Mouse (Mus musculus) cerebellum, postnatal 4 days (tissue): Measurements from ENCODE around the gene Chd2.

Experiments used
- DNase-seq, 2 experiments: peaks; one replicate each; pipeline ENCODE4 v3.0.0; 2022; ENCODE audit warnings: low spot score in 2 of 2, mixed read lengths in 1 of 2

Gene Chd2

DNA sequence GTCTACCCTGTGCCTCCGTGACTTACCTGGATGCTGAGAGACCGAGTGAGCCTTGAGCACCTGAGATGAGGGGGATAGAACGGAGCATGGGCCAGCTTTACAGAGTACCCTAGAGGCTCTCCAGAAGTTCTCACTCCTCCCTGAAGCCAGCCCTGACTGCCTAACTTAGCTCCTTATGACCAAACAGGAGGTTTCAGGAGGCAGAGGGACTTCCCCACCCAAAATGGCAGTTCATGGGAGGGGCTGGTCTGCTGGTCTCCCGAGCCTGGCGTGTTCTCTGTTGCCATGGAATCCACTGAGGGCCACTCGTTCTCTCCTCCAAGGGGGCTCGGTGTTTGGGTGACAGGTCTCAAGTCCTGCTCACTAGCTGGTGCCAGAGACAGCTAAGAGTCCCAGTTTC is 130.1 kb downstream of the Chd2 start:
- DNase-seq, result no peak

DNA sequence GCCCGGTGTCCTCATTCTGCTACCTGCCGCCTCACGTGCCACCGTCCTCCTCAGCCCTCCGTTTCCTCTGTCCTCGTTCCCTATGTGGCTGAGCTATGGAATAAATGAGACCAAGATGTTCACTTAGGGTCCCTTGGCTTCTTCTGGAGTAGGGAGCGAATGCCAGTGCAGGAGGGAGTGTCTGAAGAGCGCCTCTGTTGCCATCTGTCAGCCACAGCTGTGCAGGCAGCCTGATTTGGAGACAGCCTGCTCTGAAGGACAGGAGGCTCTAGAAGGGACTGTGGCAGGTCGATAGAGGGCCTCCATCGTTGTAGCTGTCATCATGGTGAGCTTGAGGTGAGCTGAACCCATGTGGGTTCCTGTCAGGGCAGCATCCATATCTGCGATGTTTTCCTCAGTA is 136.1 kb downstream of the Chd2 start:
- DNase-seq, result no peak

DNA sequence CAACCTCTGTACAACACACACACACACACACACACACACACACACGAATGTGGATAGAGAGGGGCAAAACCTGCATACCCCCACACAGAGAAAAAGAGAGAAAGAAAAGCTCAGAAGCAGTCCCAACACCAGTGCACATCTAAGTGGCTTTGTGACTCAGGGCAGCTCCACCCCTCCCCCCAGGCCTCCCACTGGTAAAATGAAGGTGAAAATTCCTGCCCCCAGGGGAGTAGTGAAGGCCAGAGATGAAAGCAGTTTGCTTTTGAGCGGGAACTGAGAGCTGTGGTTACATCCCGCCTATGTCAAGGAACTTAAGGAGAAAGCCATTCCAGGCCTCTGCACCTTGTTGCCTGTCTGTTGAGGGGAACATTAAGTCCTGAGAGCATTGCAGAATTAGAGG is 138.1 kb downstream of the Chd2 start:
- no peak for DNase-seq

DNA sequence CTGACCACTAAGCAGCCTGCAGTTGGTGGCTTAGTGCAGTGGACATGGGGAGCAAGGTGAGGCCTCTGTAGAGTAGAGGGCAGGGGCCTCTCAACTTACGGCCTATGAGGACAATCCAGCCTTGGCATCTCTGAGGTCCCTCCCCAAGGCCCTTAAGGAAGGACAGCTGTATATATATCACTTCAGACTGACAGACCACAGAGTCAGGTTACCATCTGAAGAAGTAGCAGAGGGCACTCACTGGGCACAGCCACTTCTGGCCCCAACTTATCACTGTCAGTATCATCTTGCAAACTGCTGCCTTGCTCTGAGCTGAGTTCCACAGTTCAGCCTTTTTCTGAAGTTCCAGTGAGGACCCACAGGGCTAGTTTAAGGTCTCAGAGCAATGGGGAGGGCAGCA is 139.0 kb downstream of the Chd2 start:
- DNase-seq, result no peak

DNA sequence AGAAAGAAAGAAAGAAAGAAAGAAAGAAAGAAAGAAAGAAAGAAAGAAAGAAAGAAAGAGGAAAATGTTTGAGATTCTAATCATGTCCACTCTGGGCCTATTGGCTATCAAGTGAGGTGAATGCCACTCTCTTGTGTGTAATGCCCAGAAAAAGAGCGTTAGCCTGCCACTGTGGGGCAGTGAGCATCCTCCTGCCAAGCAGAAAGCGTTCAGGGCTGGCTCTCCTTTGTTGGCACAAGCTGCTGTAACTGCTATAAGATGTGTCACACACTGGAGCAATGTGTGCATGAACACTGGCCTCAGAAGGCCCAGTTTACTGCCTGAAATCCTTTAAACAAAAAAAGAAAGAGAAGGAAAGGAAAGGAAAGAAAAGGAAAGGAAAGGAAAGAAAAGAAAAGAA is 139.5 kb downstream of the Chd2 start:
- DNase-seq, result no peak

DNA sequence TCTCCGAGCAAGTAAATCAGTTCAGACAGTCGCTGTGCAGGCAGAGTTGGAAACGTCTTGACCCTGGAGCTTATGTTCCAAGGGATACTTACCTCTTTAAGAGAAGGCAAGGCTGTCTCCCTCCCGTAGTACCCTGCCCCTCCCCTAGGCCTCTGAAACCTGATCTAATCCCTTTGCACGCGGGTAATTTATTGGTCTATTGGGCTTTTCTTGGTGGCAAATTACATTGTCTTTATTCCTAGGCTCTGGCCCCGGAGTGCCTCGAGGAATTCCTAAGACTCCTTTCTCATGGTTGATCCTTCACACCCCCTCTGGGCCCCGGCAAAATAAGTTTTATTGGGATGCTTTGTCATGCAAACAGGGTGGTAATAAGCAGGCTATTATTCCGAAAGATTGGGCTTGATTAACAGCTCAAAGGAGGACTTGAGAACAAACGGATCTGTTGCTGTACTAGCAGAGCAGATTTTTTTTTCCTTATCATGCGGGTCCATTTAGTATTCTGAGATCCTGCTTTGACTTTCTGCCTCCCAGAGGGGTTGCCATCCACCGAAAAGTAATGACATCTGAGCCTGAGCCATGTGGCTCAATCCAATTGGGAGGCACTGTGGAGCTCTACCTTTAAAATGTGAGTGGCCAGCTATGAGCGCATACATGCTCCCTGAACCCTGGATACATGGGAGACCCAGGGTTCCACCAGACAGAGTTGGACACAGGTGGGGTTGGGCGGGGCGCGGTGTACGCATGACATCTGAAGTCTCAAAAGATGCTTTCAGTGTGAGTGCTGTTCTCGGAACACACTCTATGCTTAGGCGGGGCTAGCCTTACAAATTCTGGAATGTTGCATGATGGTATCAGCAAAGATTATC is 141.3 kb downstream of the Chd2 start:
- DNase-seq, result no peak

DNA sequence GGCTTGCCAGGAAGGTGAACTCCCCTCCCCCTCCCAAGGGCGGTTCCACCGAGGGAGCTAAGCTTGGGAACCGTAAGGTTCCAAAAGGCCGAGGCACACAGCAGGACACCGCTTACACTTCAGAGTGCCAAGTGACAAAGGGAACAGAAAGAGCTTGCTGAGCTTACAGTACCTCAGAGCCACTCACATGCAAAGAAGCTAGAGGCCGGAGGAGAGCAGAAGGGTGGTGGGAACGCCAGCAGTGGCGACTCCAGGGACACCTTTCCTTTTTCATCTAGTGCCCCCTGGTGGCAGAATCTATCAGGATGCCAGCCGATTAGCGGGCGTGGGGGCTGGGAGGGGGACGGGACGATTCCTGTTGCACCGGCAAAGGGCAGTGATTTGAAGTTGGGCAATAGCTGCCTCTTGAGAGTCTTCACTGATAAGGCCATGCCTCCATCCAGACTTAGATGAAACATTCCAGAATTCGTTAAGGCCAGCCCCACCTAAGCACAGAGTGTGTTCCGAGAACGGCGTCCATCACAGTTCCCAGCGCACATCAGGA is 142.1 kb downstream of the Chd2 start:
- DNase-seq, result peak; percentile 57 to 76

DNA sequence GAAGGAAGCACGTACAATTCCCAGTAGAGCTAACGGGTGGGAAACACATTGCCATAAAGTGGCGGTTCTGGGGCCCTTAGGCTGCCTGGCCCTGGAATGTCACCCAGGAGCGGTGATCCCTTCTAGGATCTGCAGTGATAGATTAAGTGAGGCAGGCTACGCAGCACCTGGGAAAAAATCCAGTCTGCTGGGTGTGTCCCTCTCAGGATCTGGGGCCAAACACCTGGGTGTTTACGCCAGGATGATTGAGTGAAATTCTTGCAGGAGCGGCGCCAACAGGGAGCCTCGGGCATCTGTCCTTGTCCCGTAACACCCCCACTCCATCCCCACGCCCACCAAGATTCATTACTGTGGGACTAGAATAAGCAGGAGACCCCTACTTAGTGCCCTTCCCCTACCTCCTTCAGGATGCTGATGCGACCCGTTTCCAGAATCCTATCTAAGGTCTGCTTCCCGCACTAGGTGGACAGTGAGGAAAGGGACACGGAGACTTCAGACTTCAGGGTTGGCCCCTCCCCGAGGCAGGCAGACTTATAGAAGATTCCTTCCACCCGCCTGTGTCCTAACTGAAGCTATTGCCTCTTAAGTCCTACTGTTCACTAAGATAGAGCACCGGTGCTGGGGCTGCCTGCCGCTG is 142.7 kb downstream of the Chd2 start:
- DNase-seq, result no peak

DNA sequence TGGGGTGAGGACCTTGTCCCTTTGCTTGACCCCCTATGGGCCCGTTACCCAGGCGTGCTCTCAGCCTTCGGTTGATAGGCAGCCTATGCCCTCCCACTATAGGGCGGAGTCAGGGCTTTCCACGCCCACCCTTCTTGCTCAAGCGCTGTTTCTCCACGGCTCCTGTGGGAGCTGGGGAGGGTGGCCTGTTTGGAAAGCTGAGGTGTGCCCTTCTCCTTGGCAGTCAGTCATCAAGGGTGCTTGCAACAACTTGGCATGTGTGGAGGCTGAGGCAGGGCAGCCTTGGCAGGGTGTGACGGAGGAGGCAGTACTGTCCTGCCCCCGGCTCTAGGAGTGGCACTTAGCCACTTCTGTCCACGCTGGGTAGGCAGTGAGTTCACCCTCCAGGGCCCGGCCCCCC is 143.3 kb downstream of the Chd2 start:
- no peak for DNase-seq

DNA sequence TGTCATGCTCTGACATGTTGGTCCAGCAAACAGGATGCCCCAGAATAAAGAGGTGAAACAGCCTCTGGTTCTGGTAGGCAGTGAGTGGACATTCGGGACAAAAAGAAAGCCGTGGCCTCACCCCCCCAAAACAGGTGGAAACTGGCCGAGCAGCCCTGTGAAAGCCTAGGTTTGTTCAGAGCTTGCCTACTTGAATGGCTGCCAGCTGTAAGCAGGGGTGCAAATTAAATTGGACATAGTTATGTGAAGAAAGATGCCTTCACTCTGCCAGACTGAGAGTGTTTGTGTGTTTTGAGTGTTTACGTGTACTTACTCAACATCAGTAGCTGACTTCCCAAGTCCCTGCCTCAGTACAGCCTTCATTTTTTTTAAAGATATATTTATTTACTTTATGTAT is 147.6 kb downstream of the Chd2 start:
- DNase-seq, result no peak

DNA sequence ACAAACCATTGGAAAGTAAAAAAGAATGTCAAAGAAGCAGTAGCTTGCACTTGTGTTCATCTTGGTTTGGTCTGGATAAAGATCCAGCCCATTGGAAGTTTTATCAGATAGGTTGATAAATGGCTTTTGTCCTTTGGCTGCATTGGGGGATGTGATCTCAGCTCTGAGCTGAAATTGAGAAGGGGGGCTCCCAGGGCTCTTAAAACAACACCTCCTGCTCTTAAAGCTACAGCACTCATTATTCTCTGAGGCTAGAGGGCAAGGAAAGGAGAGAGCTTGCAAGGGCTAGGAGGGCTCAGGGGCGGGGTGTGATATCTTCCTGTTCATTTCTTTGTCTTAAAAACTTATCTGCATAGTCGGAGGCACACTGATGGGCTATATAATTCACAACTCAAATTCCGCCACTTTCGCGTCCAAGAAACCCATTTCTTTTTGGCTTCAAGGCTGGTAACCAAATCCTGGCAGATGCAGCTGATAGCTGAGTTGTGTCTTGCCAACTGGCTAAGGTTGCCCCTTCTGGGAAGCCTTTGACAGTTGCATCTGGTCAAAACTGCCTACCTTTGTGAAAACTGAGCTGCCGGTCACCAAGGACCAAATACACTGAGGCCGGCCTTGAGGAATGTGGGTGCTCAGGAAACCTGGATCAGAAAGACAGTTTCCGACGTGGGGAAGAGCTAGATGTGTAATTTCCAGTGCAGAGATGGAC is 148.2 kb downstream of the Chd2 start:
- peak in 1 of 2 experiments; percentile 19 for DNase-seq

DNA sequence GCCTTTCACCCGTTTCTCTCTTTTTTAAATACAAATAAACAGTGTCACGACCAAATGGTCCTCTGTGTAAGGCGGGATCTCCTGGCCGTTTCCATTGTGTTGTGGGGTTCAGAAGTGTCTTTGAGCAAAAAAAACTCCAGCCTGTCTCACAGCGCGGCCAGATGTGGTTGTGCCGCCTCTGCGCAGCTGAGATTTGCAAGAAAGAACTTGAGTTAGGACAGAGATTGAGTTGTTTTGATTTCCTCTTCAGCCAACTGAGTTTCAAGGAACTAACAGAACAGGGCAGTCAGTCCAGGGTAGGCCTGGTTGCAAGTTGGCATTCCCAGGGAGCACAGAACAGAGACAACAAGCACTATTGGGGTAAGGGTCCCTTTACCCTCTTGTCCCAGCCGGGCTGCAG is 149.3 kb downstream of the Chd2 start:
- no peak for DNase-seq

DNA sequence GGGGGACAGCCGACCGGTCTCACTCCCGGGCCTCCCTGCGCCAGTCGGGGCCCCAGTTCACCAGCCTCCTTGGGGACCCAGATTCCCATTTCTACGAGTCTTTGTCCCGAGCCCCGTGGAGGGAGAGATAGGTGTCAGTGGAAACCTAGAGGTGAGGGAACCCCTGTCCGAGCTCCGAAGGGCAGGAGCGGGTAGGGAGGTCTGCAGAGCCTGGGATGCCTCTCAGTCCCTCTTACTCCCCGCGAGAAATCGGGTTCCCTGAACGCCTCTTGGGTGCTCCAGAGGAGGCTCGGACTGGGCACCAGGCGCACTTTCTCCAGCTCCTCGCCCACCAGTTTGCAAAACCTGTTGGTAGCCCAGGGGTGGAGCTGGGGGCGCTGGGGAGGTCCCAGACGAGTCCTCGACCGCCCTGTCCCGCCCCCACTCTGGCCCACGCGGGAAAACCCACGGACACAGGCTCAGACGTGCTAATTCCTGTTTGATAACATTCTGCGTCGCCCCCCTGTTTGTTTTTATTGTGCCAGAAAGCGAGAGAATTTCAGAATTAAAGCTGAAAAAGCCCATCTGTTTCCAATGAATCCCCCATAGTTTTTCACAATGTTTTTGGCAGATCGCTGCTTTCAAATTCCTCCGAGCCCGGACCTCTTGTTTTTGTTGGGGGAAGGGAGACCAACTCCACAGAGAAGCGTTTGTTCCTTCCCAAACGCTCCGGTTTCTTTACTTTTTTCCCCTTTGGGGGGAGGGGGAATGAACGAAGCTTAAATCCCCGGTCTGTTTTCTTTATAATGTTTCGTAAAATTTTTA is 149.9 kb downstream of the Chd2 start:
- DNase-seq, result peak in 1 of 2 experiments; percentile 33

DNA sequence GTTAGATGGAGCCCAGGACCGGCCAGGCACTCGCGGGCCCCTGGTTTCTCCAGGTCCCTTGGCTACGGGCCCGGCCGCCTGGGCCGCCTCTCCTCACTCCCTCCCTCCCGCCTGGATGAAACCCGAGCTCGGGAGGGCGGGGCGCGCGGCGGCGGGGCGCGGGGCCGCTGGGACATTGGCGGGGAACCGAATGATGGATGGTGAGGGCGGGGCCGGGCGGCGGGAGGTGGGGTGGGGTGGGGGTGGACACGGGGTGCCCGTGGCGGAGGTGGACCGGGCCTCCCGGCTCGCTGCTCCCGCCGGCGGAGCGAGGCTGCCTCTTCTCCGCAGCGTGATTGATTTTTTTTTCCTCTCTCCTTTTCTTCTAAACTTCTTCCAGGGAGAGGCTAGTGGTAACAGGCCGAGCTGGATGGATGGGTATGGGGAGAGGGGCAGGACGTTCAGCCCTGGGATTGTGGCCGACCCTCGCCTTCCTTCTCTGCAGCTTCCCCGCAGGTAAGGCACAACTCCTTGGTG is 150.6 kb downstream of the Chd2 start:
- peak; percentile 54 to 76 for DNase-seq

DNA sequence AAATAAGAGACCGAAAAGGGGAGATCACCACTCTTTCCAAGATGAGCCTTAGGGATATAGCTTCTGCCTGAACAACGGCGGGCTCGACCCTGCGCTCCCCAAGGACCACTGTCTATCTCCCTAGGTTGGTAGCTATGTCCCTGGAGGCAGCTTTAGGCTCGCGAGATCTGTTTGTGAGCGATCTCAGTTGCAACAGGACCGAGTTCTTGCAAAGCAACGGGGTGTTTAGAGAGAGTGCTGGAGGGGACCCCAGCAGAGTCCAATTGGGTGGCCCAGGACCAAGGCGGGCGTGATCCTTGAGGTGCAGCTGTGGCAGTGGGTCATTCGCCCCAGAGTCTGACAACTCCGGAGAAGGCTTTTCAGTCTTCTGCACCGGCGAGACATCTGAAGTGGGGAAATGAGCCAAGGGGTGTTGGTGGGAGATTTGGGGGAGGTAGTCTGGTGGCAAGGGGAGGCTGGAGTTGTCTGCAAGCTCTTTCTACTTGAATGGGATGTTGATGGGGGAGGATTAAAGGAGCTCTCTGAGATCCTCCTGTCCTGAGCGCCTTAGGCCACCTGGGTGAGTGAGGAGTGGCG is 151.1 kb downstream of the Chd2 start:
- DNase-seq, result no peak

DNA sequence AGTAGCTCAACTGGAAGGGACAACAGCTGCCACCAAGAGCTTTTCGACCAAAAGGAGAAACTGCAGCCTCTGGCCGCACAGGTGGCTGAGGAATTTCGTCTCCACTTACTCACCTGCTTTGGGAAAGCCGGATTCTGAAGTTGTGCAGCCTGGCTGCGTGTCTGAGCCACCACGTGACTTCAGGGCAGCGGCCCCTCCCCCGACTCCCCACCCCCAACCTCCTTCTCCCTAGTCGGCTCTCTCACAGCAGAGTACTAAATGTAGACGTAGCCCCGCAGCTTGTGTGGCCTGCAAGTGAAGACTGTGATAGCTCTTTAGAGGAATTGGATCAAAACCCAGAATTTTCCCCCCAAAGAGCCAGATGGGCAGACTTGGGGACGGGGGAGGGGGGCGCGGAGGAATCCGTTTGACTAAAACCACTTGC is 151.7 kb downstream of the Chd2 start:
- no peak for DNase-seq

DNA sequence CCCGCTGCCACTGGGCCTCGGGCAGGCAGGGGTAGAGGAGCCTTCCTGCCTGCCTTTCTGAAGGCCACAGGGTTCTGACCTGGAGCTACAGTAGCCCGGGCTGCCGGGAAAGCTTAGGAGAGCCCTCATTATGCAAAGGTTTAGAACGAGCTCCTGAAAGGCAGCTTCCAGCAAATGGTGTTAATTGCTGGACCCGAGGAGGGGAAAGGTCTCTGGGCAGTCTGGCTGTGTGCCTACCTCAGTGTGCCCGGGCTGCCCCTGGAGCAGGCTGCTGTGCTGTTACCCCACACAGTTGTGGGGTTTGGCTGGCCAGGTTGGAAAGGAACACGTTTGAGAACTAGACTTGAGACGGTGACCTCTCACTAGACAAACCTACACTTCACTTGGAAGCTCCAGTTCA is 152.2 kb downstream of the Chd2 start:
- DNase-seq, result no peak

DNA sequence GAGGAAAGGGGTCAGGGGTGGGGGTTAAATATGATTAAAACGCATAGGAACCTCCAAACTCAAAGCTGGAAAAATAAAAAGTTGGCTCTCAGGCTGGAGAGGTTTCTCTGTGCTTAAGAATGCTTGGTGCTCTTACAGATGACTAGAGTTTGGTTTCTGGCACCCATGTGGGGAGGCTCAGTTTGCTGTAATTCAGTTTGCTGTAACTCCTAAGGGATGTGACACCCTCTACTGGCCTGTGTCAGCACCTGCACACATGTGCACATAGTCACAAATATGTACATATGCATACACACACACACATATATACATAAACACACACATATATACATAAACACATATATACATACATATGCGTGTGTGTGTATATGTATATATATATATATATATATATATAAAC is 152.8 kb downstream of the Chd2 start:
- no peak for DNase-seq

DNA sequence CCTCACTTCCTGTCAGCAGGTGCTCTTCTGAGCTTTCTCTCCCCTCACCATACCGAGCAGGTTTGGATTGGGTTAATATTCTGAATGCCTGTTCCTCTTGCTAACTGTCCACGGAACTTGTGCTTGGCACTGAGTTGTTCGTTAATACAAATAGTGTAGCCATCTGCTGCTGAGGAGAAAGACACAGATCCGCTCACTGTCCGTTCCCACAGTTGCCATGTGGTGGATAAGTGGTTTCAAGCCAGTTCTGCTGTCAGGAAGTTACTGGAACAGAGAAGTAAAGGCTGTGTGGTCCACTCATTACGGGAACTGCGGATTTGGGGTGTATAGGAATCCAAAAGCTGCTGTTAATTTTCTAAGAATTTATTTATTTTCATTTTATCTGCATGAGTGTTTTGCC is 158.8 kb downstream of the Chd2 start:
- no peak for DNase-seq

DNA sequence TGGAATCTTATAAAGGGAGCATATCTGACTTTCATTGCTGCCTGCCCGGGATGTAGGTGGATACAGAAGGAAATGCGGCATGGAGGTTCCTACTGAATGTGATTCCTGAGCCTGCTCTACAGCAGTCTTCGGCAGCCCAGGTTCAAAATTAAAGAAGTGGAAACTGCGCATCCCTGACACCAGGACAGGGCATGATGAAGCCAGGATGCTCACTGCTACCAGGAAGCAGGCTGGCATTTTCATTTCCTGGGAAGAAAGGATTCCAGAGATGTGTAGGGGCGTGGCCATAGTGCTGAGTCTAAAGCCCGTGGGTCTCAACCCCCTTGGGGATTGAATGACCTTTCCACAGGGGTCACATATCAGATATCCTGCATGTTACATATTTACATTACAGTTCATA is 163.6 kb downstream of the Chd2 start:
- no peak for DNase-seq

DNA sequence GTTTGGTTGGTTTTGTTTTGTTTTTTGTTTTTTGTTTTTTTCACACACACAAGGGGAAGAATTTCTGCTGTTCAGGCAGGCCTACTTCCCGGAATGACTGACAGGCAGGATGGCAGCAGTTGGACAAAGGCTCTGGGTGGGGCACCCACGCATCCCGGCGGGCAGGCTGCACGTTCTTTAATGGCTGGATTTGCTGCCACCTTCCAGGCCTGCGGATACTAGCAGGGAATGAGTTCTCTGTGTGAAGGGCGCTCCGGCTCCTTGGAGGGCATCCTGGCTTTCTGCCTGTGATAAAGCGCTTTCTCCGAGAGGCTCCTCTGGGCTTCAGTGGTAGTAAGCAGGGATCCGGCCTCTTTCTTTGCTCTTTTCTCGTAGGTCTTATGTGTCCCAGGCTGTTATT is 164.3 kb downstream of the Chd2 start:
- DNase-seq, result no peak
